Mouse (Mus musculus): ENCODE results near the gene Btnl4.

DNA sequence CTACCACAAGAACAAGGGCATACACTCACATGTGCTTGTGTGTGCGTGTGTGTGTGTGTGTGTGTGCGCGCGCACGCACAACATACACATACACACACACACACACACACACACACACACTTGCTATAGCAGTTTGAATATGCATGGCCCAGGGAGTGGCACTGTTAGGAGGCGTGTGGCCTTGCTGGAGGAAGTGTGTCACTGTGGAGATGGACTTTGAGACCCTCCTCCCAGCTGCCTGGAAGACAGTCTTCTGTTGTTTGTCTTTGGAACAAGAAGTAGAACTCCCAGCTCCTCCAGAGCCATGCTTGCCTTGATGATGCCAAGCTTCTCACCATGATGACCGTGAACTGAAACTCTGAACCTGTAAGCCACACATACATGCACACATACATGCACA lies 35.1 kb downstream of the Btnl4 start:
- no peak for TF ChIP-seq POLR2A (IDR thresholded peaks at IDR 0.05; ENCODE audit: insufficient read length, low read depth)
- no peak for TF ChIP-seq USF1 (IDR thresholded peaks at IDR 0.05; ENCODE audit: low read depth)
- no peak for TF ChIP-seq MAX (IDR thresholded peaks at IDR 0.05; ENCODE audit: low read depth)
- TF ChIP-seq MYOG (IDR thresholded peaks at IDR 0.05; ENCODE audit: control insufficient read depth in 1 of 3, insufficient read depth in 1 of 3, insufficient read length in 2 of 3, low read depth in 2 of 3): no peak
- no peak for TF ChIP-seq TCF12 (IDR thresholded peaks at IDR 0.05; ENCODE audit: insufficient read depth, poor library complexity, severe bottlenecking)
- TF ChIP-seq E2F4 (IDR thresholded peaks at IDR 0.05; ENCODE audit: insufficient read depth): no peak
- TF ChIP-seq CEBPB (IDR thresholded peaks at IDR 0.05; ENCODE audit: insufficient read depth, poor library complexity, severe bottlenecking): no peak
- no peak for TF ChIP-seq REST (IDR thresholded peaks at IDR 0.05; ENCODE audit: insufficient read depth, insufficient read length)
- no peak for TF ChIP-seq POLR2AphosphoS2 (IDR thresholded peaks at IDR 0.05; ENCODE audit: insufficient read length, low read depth)
- no peak for TF ChIP-seq MYOD1 (IDR thresholded peaks at IDR 0.05; ENCODE audit: control insufficient read depth in 1 of 3, insufficient read length in 2 of 3, low read depth in 2 of 3)
- no peak for TF ChIP-seq TCF3 (IDR thresholded peaks at IDR 0.05; ENCODE audit: insufficient read length, low read depth)
- no peak for TF ChIP-seq SRF (IDR thresholded peaks at IDR 0.05; ENCODE audit: control insufficient read depth, insufficient read length, low read depth)
